8 mouse cellular contexts compared by ENCODE assay signal in genomic region chr17:34032806-34033205, GRCm38 (mm10). TPM values are rescaled to one million over a fixed set of nuclear protein-coding genes. Genes with fewer than 3 reads are reported as not detected.
DNase-seq lines count a peak whose midpoint lies in the region; ATAC-seq and TF ChIP-seq lines count a peak whose summit lies in the region.

No protein-coding gene starts in this region.

- peak overlapping the region; percentile 91 for H3K4me3 ChIP-seq in G1E (ENCODE audit: low read depth, low read length)
- H3K4me3 ChIP-seq in embryonic facial prominence, embryonic 12.5 days: peak overlapping the region; percentile 85
- H3K4me3 ChIP-seq in intestine, embryonic 15.5 days (replicated peaks): peak overlapping the region; percentile 96
- H3K4me3 ChIP-seq in midbrain, embryonic 10.5 days: peak overlapping the region; percentile 99

- peak; percentile 40 to 52 for DNase-seq in layer of hippocampus, postnatal 10 days (ENCODE audit: low spot score in 2 of 2)
- DNase-seq in layer of hippocampus, adult 9-10 months (ENCODE audit: low spot score): no peak
- peak; percentile 72 for DNase-seq in G1E (ENCODE audit: low spot score)
- DNase-seq in midbrain, embryonic 10.5 days (ENCODE audit: low spot score): no peak
- DNase-seq in urinary bladder, postnatal 14 days (ENCODE audit: low spot score): no peak
- DNase-seq in embryo, embryonic 10 days (ENCODE audit: low spot score): no peak

- H3K36me3 ChIP-seq in G1E (replicated peaks): peaks cover 79% of the 10 kb centered on the region
- H3K36me3 ChIP-seq in embryonic facial prominence, embryonic 12.5 days: peaks cover 64% of the 10 kb centered on the region
- H3K36me3 ChIP-seq in intestine, embryonic 15.5 days: peaks cover 26% of the 10 kb centered on the region
- peaks cover 77% of the 10 kb centered on the region for H3K36me3 ChIP-seq in midbrain, embryonic 10.5 days

- peak overlapping the region; percentile 96; the same call in 1 of the 2 replicates for H3K9ac ChIP-seq in embryonic facial prominence, embryonic 12.5 days
- peak overlapping the region; percentile 93 for H3K9ac ChIP-seq in intestine, embryonic 15.5 days

- H3K27me3 ChIP-seq in G1E (ENCODE audit: insufficient read depth, low read length): no peaks in the 10 kb centered on the region
- 0 out of 2 replicates have a peak, but pooled peaks cover under 1% of the 10 kb centered on the region for H3K27me3 ChIP-seq in embryonic facial prominence, embryonic 12.5 days
- H3K27me3 ChIP-seq in intestine, embryonic 15.5 days (replicated peaks): no peaks in the 10 kb centered on the region
- H3K27me3 ChIP-seq in midbrain, embryonic 10.5 days (ENCODE audit: low read depth, poor library complexity, severe bottlenecking): peaks cover 9% of the 10 kb centered on the region; the same call in 1 of the 2 replicates

- no peak overlapping the region for H3K27ac ChIP-seq in embryonic facial prominence, embryonic 12.5 days
- peak overlapping the region; percentile 97; the same call in 1 of the 2 replicates for H3K27ac ChIP-seq in intestine, embryonic 15.5 days
- H3K27ac ChIP-seq in midbrain, embryonic 10.5 days (replicated peaks): peak overlapping the region; percentile 100

- H3K4me2 ChIP-seq in embryonic facial prominence, embryonic 12.5 days (replicated peaks): peak overlapping the region; percentile 81
- peak overlapping the region; percentile 93 for H3K4me2 ChIP-seq in intestine, embryonic 15.5 days (replicated peaks)

- no peak for TF ChIP-seq CTCF in G1E (IDR thresholded peaks at IDR 0.05; ENCODE audit: low read depth, low read length)

- WGBS in embryonic facial prominence, embryonic 12.5 days: 56% methylated on average over 9 of the region's 9 CpGs
- WGBS in intestine, embryonic 15.5 days: 51% methylated on average over 9 of the region's 9 CpGs
- WGBS in midbrain, embryonic 10.5 days: 65% methylated on average over 9 of the region's 9 CpGs

- no peaks in the 10 kb centered on the region for H3K9me3 ChIP-seq in G1E (replicated peaks)
- H3K9me3 ChIP-seq in embryonic facial prominence, embryonic 12.5 days: no peaks in the 10 kb centered on the region
- no peaks in the 10 kb centered on the region for H3K9me3 ChIP-seq in intestine, embryonic 15.5 days
- no peaks in the 10 kb centered on the region for H3K9me3 ChIP-seq in midbrain, embryonic 10.5 days (replicated peaks)

- ATAC-seq in G1E (ENCODE audit: extremely low read depth, insufficient number of reproducible peaks, low FRiP score, poor library complexity, severe bottlenecking): no peak
- ATAC-seq in embryonic facial prominence, embryonic 12.5 days (ENCODE audit: insufficient number of reproducible peaks, insufficient read depth, low FRiP score, low TSS enrichment): no peak
- ATAC-seq in intestine, embryonic 15.5 days: no peak

- H3K4me1 ChIP-seq in G1E (ENCODE audit: insufficient read depth, low read depth, low read length): peaks cover 65% of the 10 kb centered on the region
- H3K4me1 ChIP-seq in embryonic facial prominence, embryonic 12.5 days: peaks cover 40% of the 10 kb centered on the region
- H3K4me1 ChIP-seq in intestine, embryonic 15.5 days (replicated peaks): peaks cover 40% of the 10 kb centered on the region
- peaks cover 74% of the 10 kb centered on the region for H3K4me1 ChIP-seq in midbrain, embryonic 10.5 days

RNA-seq across cellular contexts. Expression of gene Rxrb, which starts 1.2 kb away (rescaled TPM):
- 10 to 100 TPM; 70.1 to 70.2 TPM for total RNA-seq in layer of hippocampus, postnatal 10 days (2021)
- 27.7 and 29.7 TPM in 2 replicates for total RNA-seq in G1E (2014; fragmentation: Nextera tagmentation)
- 30.5 and 34.7 TPM in 2 replicates for total RNA-seq in G1E (2017)
- 175 and 211 TPM in 2 replicates for polyA plus RNA-seq in G1E (2012)
- 69.9 and 72.6 TPM in 2 replicates for polyA plus RNA-seq in embryonic facial prominence, embryonic 12.5 days (2016; fragmentation: Nextera tagmentation; extraction: Ambion mirVana)
- 41.8 and 45.0 TPM in 2 replicates for polyA plus RNA-seq in intestine, embryonic 15.5 days (2015; fragmentation: Nextera tagmentation; extraction: Ambion mirVana)
- polyA plus RNA-seq in midbrain, embryonic 10.5 days (2016; fragmentation: Nextera tagmentation; extraction: Ambion mirVana): 54.0 and 56.9 TPM in 2 replicates

RNA-seq across cellular contexts. Expression of gene Slc39a7, which starts 1.3 kb away (rescaled TPM):
- total RNA-seq in layer of hippocampus, postnatal 10 days (2021): 100 to 1,000 TPM in 1 of 2 experiments, 10 to 100 TPM in 1; 82.8 to 108 TPM
- 16.9 and 17.5 TPM in 2 replicates for total RNA-seq in G1E (2014; fragmentation: Nextera tagmentation)
- 58.0 and 60.1 TPM in 2 replicates for total RNA-seq in G1E (2017)
- 66.0 and 98.1 TPM in 2 replicates for polyA plus RNA-seq in G1E (2012)
- 191 and 193 TPM in 2 replicates for polyA plus RNA-seq in embryonic facial prominence, embryonic 12.5 days (2016; fragmentation: Nextera tagmentation; extraction: Ambion mirVana)
- polyA plus RNA-seq in intestine, embryonic 15.5 days (2015; fragmentation: Nextera tagmentation; extraction: Ambion mirVana): 151 and 172 TPM in 2 replicates
- polyA plus RNA-seq in midbrain, embryonic 10.5 days (2016; fragmentation: Nextera tagmentation; extraction: Ambion mirVana): 221 and 227 TPM in 2 replicates

RNA-seq across cellular contexts. Expression of gene H2-Ke6, which starts 4.9 kb away (rescaled TPM):
- total RNA-seq in layer of hippocampus, postnatal 10 days (2021): 10 to 100 TPM; 48.6 to 51.6 TPM
- total RNA-seq in G1E (2014; fragmentation: Nextera tagmentation) (77.5 and 87.1 TPM in 2 replicates), G1E (2017) (44.7 and 45.9 TPM in 2 replicates)
- 58.6 and 78.0 TPM in 2 replicates for polyA plus RNA-seq in G1E (2012)
- polyA plus RNA-seq in embryonic facial prominence, embryonic 12.5 days (2016; fragmentation: Nextera tagmentation; extraction: Ambion mirVana): 52.2 and 59.5 TPM in 2 replicates
- polyA plus RNA-seq in intestine, embryonic 15.5 days (2015; fragmentation: Nextera tagmentation; extraction: Ambion mirVana): 51.5 and 60.9 TPM in 2 replicates
- 120 and 128 TPM in 2 replicates for polyA plus RNA-seq in midbrain, embryonic 10.5 days (2016; fragmentation: Nextera tagmentation; extraction: Ambion mirVana)

RNA-seq across cellular contexts. Expression of gene Col11a2, which starts 6.4 kb away (rescaled TPM):
- total RNA-seq in layer of hippocampus, postnatal 10 days (2021): 10 to 100 TPM; 14.5 to 22.0 TPM
- total RNA-seq in G1E (2014; fragmentation: Nextera tagmentation): 0.45 and 0.92 TPM in 2 replicates
- total RNA-seq in G1E (2017): 0.58 and 1.6 TPM in 2 replicates
- polyA plus RNA-seq in G1E (2012): 1.9 and 2.3 TPM in 2 replicates
- 7.2 and 14.8 TPM in 2 replicates for polyA plus RNA-seq in embryonic facial prominence, embryonic 12.5 days (2016; fragmentation: Nextera tagmentation; extraction: Ambion mirVana)
- polyA plus RNA-seq in intestine, embryonic 15.5 days (2015; fragmentation: Nextera tagmentation; extraction: Ambion mirVana): 0.90 and 1.0 TPM in 2 replicates
- 0.92 and 1.1 TPM in 2 replicates for polyA plus RNA-seq in midbrain, embryonic 10.5 days (2016; fragmentation: Nextera tagmentation; extraction: Ambion mirVana)

RNA-seq across cellular contexts. Expression of gene Ring1, which starts 8.3 kb away (rescaled TPM):
- 10 to 100 TPM; 27.8 to 34.2 TPM for total RNA-seq in layer of hippocampus, postnatal 10 days (2021)
- total RNA-seq in G1E (2014; fragmentation: Nextera tagmentation) (8.4 and 9.7 TPM in 2 replicates), G1E (2017) (10.9 and 13.1 TPM in 2 replicates)
- 46.4 and 59.9 TPM in 2 replicates for polyA plus RNA-seq in G1E (2012)
- 27.2 and 29.7 TPM in 2 replicates for polyA plus RNA-seq in embryonic facial prominence, embryonic 12.5 days (2016; fragmentation: Nextera tagmentation; extraction: Ambion mirVana)
- polyA plus RNA-seq in intestine, embryonic 15.5 days (2015; fragmentation: Nextera tagmentation; extraction: Ambion mirVana): 16.8 and 18.2 TPM in 2 replicates
- 13.8 and 15.3 TPM in 2 replicates for polyA plus RNA-seq in midbrain, embryonic 10.5 days (2016; fragmentation: Nextera tagmentation; extraction: Ambion mirVana)

Comparison
In these comparisons a context has a peak if more than half of its experiments do, and no peak if none do; other contexts are left out.
1. DNase-seq: peak in layer of hippocampus, postnatal 10 days (2 of 2) and G1E (single experiment); none in layer of hippocampus, adult 9-10 months (single experiment), midbrain, embryonic 10.5 days (single experiment), urinary bladder, postnatal 14 days (single experiment) and embryo, embryonic 10 days (single experiment).
2. Peak in every context shown above with its lines, with median percentiles within 50 percentile points of each other: H3K4me3 ChIP-seq.